Mouse (Mus musculus) hematopoietic stem cell, adult 5-6 weeks (primary cell): ENCODE measurements around the gene Ctf2. TPM values are rescaled to one million over a fixed set of nuclear protein-coding genes. Genes with fewer than 3 reads are reported as not detected.
A peak's percentile ranks its signal among the peaks of the same experiment; 100 is the strongest.

Experiments used
- ATAC-seq, 2 experiments: fragments of 125-278 bp in 1 of 2; replicated peaks in 1 of 2; 2 replicates each; pipeline ENCODE4 v1.8.0; 2016 to 2017; ENCODE audit warnings: inconsistent platforms in 2 of 2, mild to moderate bottlenecking in 2 of 2, moderate number of reproducible peaks in 2 of 2, low read depth in 1 of 2, moderate TSS enrichment in 1 of 2; ENCODE audit not compliant: low FRiP score in 2 of 2, poor library complexity in 2 of 2, severe bottlenecking in 2 of 2, insufficient read depth in 1 of 2, low TSS enrichment in 1 of 2
- total RNA-seq: library from RNA; stranded (forward); fragments of 172-1452, 232-1000 nt; gene quantifications from 2 replicates; pipeline ENCODE4 v1.2.3, GENCODE M21; 2017

The Ctf2 gene
- total RNA-seq, 1 experiment from 2014 or later: not detected

DNA sequence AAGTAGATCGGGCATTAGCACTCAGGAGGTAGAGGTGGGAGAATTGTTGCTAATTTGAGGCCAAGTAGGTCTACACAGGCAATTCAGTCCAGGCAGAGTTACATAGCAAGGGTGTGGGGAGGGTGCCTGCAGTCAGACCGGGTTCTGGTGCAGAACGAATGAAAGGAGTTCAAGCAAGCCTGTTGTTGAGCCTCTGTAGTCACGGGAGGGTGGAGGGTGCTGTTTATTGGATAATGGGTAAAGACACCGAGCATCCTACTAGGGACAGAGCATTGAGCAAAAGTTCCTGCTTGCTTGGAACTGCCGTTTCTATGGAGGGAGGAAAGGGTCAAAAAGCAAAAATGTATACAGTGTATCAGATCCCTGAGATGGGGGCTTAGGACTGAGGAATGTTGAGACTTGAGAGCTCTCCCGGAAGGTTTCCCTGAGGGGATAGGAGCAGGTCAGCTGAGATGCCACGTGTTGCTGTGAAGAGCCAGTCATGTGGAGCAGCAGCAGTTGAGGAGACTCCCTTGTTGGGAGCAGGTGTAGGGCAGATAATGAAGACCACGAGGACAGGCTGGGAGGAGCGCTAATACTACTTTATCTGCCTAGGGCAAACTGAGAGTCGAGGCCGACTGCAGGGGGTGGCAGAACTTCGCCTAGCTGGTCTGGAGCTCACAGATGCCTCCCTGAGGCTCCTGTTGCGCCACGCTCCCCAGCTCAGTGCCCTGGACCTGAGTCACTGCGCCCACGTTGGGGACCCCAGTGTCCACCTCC is 35.1 kb upstream of the Ctf2 start:
- ATAC-seq: no peak

DNA sequence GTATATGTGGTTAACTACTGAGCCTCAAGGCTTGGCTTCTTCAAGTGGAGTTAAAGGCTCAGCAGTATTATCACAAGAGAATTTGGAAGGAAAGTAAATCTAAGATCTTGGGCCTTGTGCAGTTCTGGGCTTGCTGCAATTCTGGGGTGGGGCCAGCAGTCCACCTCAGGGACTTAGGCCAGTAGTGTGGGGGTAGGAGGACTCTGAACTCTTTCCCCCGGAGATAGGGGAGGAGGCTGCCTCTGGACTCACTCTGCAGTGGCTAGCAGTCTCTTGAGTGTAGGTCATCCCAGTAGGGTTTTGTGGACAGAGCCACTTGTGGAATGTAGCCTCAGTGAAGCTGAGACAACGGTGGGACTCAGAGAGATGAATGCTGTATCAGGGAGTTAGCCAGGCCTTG is 33.8 kb upstream of the Ctf2 start:
- no peak for ATAC-seq

DNA sequence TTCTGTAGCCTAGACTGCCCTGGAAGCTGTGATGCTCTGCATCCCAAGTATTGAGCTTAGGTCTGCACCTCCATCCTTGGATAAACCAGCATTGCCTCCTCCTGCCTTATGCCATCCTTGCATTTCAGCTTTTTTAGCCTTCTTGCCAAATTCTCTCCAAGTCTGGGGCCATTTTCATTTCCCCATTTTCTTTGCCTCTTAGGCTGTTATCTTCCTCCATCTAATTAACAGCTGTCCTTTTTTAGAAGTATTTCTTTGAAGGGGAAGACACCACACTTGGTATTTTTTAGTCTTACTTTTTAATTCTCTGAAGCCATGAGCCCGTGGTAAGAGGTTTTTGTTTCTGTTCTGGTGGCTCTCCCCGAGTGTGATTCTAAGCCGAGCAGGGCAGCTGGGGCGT is 31.7 kb upstream of the Ctf2 start:
- no peak for ATAC-seq

DNA sequence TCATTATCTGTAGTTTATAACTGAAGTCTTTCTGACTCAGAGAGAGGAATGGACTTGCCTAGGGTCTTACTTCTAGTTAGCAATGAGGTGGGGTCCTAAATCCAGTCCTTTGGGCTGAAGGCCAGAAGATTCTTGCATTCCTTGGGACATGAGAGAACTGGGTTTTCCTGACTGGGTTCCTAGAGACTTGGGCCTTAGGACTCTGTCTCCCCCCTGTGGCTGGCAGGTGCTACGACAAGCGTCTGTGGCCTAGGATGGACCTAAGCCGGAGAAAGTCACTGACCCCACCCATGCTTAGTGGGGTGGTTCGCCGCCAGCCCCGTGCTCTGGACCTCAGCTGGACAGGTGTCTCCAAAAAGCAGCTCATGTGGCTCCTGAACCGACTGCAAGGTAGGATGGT is 29.1 kb upstream of the Ctf2 start:
- ATAC-seq: peak; percentile 67 to 76; a peak in 1 of 4 replicates

DNA sequence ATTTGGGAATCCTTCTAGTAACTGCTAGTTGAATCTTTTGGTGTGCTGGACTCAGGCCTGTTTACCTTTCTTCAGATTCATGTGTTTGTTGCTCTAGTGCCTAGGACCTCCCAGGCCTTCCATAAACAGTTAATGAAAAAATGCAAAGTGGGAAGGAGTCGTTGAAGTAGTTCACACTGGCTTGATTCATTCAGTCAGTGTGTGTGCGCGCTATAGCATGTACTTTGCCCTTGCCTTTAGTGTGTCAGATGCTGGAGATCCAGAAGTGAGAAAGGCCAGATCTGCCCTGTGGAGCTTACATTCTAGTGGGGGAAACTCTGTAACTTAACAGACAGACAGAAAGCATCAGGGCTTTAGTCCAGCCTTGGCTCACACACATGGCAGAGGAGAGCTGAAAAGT is 28.5 kb upstream of the Ctf2 start:
- no peak for ATAC-seq

DNA sequence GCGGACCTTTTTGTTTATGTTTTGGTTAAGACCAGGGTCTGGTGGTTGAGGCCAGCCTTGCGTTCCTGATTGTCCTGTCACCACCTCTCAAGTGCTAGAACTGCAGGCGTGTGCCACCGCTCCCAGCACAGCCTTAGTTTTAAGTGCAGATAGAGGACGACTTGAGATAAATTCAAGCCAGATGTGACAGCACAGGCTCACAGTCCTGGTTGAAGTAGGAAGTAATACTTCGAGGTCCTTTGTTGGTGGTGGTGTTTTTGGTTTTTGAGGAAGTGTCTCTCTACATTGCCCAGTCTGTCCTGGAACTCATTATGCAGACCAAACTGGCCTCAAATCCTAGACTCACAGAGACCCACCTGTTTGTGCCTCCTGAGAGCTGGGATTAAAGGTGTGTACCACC is 27.8 kb upstream of the Ctf2 start:
- peak; percentile 51 to 53; a peak in 1 of 4 replicates for ATAC-seq

DNA sequence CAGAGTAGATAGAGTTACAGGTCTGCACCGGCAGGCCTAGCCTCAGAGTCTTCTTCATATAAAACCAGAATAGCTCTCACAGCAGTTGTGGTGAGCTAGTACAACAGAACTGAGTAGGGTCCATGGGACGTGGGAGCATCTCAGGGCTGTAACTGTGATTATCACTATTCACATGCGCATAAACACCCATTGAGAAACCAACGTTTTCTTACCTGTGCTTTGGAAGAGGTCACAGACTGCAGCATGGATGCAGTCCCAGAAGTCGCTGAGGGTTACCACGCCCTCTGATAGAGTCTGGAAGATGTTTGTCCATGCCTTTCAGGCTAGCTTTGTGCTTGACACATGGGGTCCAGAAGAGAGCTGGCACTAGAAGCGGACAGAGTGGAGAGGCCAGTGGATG is 21.8 kb upstream of the Ctf2 start:
- no peak for ATAC-seq

DNA sequence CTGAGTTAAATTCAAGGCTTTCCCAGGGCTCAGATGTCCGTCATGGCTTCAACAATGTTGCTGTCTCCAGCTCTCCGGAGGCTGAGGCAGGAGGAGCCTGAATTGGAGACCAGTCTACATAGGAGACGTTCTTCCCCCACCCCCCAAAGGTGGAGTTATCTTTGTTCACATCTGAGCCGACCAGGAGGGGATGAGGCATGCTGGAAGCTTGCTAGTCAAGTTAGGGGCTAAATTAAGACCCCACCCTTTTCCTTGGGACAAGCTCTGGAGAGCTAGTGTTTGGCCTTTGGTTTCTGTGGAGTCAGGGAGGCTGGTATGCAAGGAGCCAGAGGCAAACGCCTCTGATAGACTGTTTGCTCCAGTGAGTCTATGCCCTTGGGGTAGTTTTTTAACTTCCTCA is 21.2 kb upstream of the Ctf2 start:
- ATAC-seq: no peak

DNA sequence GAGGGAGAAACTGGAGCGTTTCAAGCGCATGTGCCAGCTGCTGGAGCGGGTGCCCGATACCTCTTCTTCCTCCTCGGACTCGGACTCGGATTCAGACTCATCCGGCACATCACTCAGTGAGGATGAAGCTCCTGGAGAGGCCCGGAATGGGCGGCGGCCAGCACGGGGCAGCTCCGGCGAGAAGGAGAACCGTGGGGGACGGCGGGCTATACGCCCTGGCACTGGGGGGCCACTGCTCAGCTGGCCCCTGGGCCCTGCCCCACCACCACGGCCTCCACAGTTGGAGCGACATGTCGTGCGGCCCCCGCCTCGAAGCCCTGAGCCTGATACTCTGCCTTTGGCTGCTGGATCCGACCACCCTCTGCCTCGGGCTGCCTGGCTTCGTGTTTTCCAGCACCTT is 20.1 kb upstream of the Ctf2 start:
- ATAC-seq: no peak

DNA sequence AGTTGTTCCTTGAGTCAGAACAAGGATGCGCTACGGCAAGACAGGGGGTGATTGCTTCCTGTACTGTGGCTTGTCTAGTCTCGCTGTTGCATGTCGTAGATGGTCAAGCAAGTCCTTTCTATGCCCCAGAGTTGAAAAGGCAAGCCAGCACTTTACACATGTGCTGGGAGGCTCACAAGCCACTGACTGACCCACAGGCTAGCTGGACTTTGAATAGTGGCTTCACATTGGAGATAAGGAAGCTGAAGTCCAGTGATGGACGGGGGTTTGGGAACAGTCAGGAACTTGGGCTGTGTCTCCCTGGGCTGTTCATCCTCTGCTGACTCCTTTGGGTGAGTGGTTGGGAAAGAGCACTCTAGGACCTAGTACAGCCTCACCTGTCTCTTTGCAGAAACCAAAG is 19.7 kb upstream of the Ctf2 start:
- ATAC-seq: no peak

DNA sequence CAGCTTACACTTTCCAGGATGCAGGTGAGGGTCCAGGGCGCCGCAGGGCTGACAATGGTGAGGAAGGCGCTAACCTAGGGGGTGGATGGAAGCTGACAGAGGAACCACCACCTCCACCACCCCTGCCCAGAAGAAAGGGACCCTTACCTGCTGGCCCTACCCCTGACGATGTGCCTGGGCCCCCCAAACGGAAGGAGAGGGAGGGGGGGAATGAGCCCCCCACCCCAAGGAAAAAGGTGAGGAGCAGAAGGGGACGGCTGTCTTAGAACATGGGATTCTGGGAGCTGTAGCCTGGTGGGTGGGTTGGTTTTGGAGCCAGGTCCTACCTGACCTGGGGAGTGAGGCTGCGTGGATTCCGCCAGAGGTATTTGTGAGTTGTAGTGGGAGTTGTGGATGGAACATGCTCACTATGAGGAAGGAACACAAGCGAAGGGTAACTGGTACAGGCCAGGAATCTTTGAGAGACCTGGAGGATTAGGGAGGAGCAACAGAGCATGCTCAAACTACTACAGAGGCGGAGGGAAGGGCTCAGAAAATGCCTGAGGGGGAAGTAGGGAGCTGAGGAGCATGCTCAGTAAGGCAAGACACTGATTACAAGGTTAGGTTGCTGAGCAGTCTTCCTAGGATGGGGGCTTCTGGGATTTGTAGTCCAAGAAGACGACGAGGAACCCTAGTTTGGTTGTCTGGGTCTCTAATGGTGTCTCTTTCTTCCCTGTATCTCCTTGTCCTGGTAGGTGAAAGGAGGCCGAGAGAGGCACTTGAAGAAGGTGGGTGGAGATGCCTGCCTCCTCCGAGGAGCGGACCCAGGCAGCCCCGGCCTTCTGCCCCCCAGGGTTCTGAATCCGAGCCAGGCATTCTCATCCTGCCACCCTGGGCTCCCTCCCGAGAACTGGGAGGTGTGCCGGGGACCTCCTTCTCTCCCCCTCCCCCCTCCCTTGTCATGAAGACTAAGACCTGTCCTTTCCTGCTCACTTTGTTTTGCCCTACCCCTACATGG is 18.5 kb upstream of the Ctf2 start:
- ATAC-seq: no peak

DNA sequence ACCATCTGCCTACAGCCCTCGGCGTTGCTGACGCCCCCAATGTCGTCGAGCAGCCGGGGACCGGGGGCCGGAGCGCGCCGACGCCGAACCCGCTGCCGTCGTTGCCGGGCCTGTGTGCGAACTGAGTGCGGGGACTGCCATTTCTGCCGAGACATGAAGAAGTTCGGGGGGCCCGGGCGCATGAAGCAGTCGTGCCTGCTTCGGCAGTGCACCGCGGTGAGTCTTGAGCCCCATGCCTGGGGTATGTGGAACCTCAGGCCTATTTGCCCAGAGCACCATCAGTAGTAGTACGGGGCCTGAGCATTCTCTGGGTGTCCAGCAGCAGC is 16.2 kb upstream of the Ctf2 start:
- ATAC-seq: no peak

DNA sequence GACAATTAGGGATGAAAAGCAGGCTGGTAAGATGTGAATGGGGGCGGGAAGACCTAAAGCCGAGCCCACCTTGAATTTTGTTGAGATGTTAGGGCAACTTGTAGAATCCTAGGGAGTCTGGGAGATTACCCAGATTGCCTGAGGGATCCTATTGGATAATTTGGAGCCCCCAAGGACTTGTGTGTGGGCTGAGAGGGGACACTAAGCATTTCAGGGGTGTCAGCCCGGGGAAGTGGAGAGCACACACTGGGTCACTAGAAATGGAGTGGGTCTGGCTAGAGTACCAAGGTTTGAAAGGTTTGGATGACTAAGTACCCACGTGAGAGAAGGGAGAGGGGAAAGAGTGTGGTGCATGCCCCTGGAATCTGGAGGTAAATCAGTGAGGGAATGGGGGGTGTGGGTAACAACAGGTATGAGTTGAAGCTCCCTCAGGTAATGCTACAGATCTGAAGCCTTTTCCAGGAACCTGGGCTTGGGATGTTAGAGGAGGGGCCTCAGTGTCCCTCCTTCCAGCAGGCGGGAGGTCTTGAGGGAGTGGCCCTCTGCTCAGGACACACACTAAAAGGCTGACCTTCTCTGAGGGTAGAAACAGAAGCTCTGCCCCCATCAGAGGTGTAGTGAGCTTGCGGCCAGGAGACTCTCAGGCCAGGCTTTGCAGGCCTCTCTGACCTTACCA is 15.7 kb upstream of the Ctf2 start:
- ATAC-seq: no peak

DNA sequence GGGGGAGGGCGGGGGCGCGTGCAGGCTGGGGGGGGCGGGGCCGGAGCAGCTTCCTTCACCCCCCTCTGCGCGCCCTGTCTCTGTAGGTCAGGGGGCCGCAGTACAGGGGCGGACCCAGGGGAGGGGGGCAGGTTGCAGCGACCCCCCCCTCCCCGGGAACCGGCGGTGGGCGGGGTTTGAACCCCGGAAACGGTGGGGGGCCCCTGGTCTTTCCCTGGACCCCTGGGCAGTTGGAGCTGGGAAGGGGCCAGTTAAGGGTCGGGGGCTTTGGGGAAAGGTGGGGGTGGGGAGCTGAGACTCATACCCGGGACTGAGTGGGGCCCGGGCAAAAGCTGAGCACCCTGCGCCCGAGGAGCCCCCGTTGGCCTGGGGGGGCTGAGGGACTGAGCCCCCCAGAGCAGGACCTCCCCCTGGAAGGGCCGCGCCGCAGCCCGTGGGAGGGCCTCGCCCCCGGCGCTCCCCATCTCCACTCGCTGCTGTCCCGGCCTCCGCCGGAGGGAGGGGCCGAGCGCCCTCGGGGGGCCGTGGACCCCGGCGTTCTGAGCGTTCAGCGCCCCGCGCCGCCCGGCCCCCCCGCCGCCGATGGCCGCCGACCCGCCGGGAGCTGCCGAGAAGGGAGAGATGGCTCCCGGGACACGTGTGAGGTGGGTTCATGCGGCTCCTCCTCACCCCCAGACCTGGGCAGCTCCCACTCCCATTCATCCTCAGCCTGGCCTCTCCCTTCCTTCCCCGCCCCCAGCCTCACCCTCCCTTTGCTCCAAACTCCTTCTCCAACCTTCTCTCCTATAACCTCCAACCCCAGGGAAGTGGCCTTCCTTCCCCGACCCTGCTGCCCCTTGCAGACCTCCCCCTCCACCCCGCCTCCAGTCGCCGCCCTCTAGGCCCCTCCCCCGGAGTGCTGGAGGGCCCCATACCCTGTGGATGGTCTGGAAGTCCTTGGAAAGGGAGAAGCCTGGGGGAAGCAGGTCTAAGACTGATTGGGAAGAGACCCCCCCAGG is 14.8 kb upstream of the Ctf2 start:
- no peak for ATAC-seq

DNA sequence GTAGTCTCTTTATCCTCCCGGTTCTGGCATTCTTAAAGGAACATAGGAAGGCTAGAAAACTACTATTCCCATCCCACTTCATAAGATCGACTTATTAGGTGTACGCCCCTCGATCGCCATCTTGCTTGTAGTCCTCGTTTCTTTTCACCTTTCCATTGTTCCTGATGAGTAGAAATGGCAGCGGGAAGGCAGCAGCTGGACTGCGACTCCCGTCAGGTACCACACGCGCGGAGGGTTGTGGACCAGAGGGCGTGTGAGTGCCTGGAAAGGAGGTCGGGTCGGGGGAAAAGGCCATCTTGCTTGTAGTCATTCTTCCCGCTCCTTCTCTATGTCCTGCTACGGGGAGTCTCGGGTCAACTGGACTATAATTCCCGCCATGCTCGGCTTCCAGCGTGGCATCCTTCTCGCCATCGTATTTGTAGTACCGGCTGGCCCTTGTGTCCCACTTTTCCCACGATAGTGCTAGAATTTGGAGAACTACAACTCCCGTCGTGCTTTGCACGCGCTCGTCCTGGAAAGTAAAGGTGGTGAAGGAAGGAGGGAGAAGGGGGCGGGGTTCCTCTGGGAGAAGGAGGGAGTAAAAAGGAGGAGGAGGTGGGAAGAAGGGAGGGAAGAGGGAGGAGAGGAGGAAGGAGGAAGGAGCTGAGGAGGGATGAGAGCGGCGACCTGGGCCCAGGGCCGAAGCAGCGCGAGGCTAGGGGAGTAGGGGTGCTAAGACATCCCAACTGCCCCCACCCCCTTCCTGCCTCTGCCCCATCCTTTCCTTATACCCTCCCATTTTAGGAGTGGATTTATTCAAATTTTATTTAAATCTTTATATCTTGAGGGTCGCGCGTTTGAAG is 13.9 kb upstream of the Ctf2 start:
- ATAC-seq: peak; percentile 75 to 80

DNA sequence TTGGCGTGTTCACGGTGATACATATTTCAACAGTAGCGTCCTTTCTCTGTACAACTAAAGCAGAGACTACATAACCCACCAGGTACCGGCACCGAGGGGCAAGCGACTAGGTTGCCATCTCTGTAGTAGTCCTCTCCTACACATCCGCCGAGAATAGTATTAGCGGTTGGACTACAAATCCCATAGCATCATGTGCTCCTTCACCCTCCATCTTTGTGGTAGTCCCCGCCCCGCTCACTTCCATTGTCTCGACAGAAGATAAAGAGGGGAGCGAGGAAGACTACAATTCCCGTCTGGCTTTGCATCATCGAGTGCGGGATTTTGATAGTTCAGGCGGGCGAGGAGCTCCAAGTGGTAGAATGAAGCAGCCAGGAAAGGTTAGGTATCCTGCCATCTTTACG is 13.3 kb upstream of the Ctf2 start:
- ATAC-seq: peak; percentile 82 to 84
